Mouse (Mus musculus): ENCODE measurements around the gene Gmfb. TPM values are rescaled to one million over a fixed set of nuclear protein-coding genes. Genes with fewer than 3 reads are reported as not detected.

The Gmfb gene
- total and polyA plus RNA-seq, 3 experiments, result 7.5 to 33.8 (median 27.4) TPM

DNA sequence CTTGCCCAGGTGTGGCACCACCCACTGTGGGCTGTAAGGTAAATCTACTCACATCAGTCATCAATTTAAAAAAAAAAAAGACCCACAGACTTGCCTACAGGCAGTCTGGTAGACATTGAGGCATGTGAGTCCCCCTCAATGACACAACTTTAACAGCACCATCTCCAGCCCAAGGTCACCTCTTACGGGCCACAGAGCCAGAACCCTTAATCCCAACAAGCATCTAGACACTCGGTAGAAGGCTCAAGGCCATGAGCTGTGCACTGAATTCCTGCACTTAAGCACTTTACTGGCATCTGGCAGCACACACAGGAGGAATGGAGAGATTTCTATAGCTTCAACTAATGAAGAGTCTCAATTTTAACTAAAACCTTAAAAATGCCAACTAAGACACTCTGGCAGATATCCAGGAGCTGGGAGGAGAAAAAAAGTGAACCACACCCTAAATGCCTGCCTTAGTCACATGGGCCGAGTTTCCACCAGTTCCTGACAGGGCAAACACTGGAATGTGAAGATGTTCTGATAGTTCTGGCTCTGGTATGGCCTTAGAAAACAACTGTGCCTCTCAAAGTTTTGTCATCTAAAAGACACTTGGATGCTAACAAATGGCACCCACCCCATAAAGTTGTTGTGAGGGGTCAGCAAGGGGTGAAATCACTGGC lies 21.2 kb downstream of the Gmfb start:
- no peak for TF ChIP-seq CTCF (IDR thresholded peaks at IDR 0.05)
- no peak for TF ChIP-seq EP300 (IDR thresholded peaks at IDR 0.05; ENCODE audit: insufficient read depth, low read depth, low read length)
- Histone ChIP-seq H3K4me1 (ENCODE audit: control insufficient read depth, insufficient read depth, low read length) (0 out of 2 replicates have a peak, but pooled peaks cover 1% of the 10 kb centered on the region), H3K4me3 (no peak overlapping the region), H3K27me3 (ENCODE audit: control insufficient read depth, insufficient read depth, low read length) (no peaks in the 10 kb centered on the region), H3K36me3 (ENCODE audit: control insufficient read depth, insufficient read depth, low read length) (peaks cover 3% of the 10 kb centered on the region), H3K9ac (ENCODE audit: low read depth, low read length) (no peak overlapping the region), H3K79me2 (replicated peaks; ENCODE audit: control insufficient read depth, insufficient read depth, low read length) (no peaks in the 10 kb centered on the region), H3K27ac (no peak overlapping the region)
- 74% methylated on average over 3 of the region's 3 CpGs for WGBS
- intact Hi-C loops (cut with DNase I), result no loop called here
- DNase-seq, result no peak

DNA sequence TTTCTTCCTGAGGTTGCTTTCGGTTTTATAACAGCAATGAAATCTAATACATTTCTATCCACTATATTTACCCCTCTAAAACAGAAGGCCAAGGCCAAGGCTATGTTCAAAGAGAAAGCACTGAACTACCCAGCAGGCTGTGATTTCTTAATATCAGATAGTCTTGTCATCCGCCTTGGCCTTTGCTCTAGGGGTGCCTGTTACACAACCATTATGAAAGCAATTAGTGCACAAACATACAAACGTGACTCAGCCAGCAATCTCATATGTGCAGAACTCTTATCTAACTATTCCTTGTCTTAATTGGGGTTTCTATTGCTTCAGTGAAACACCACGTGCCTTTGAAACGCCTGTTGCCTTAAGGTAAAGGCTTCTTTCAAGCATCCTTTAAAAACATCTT lies 27.9 kb downstream of the Gmfb start:
- WGBS, result 88% methylated on average over 5 of the region's 5 CpGs

DNA sequence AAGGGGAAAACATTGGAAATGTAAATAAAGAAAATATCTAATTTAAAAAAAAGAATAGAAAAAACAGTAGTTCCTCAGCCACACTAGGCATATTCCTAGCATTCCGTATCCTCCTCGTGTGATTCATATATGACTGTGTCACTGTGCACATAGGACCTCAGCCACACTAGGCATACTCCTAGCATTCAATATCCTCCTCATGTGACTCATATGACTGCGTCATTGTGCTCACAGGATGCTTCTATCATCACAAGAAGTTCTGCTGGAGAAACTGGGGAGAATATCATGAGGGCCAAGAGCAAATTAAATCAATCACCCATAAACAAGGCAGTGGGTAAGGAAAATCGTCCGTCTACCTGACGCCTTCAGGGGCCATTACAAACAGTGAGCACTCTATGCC lies 31.3 kb downstream of the Gmfb start:
- H3K4me3 ChIP-seq, result no peak overlapping the region
- no peaks in the 10 kb centered on the region for H3K79me2 ChIP-seq (replicated peaks; ENCODE audit: control insufficient read depth, insufficient read depth, low read length)
- no peak overlapping the region for H3K9ac ChIP-seq (ENCODE audit: low read depth, low read length)
- no peak for DNase-seq
- H3K4me1 ChIP-seq (ENCODE audit: control insufficient read depth, insufficient read depth, low read length), result peaks cover 3% of the 10 kb centered on the region; the same call in 1 of the 2 replicates
- TF ChIP-seq POLR2A (IDR thresholded peaks at IDR 0.05; ENCODE audit: insufficient read depth, low read depth, low read length), result no peak
- TF ChIP-seq EP300 (IDR thresholded peaks at IDR 0.05; ENCODE audit: insufficient read depth, low read depth, low read length), result no peak
- no peak for TF ChIP-seq CTCF (IDR thresholded peaks at IDR 0.05)
- no peak overlapping the region for H3K27ac ChIP-seq
- 92% methylated on average over 6 of the region's 6 CpGs for WGBS
- no peaks in the 10 kb centered on the region; the same call in 1 of the 2 replicates for H3K36me3 ChIP-seq (ENCODE audit: control insufficient read depth, insufficient read depth, low read length)
- intact Hi-C loops (cut with DNase I), result no loop called here
- no peaks in the 10 kb centered on the region for H3K27me3 ChIP-seq (ENCODE audit: control insufficient read depth, insufficient read depth, low read length)

More for the DNA sequence above, 27.9 kb downstream of the Gmfb start:
- Histone ChIP-seq H3K27me3 (ENCODE audit: control insufficient read depth, insufficient read depth, low read length) (no peaks in the 10 kb centered on the region), H3K79me2 (replicated peaks; ENCODE audit: control insufficient read depth, insufficient read depth, low read length) (no peaks in the 10 kb centered on the region), H3K27ac (no peak overlapping the region), H3K9ac (ENCODE audit: low read depth, low read length) (no peak overlapping the region), H3K36me3 (ENCODE audit: control insufficient read depth, insufficient read depth, low read length) (no peaks in the 10 kb centered on the region), H3K4me1 (ENCODE audit: control insufficient read depth, insufficient read depth, low read length) (no peaks in the 10 kb centered on the region), H3K4me3 (no peak overlapping the region)
- DNase-seq, result no peak
- TF ChIP-seq CTCF (IDR thresholded peaks at IDR 0.05) (no peak), POLR2A (IDR thresholded peaks at IDR 0.05; ENCODE audit: insufficient read depth, low read depth, low read length) (no peak), EP300 (IDR thresholded peaks at IDR 0.05; ENCODE audit: insufficient read depth, low read depth, low read length) (no peak)
- intact Hi-C loops (cut with DNase I), result no loop called here

DNA sequence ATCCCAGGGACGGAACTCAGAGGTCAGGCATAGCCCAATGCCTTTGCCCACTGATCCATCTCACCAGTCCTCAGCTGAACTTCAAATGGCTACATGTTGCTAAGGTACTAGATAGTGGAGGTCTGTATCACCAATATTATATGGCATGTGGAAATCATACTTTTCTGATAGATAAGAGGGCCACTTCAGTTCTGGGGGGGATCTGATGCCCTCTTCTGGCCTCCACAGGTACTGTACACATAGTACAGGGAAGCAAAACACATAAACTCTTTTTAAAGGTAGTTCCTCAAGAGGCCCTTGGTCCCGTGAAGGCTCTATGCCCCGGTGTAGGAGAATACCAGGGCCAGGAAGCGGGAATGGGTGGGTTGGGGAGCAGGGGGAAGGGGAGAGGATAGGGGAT lies 31.7 kb downstream of the Gmfb start:
- WGBS, result 79% methylated on average over 4 of the region's 4 CpGs

DNA sequence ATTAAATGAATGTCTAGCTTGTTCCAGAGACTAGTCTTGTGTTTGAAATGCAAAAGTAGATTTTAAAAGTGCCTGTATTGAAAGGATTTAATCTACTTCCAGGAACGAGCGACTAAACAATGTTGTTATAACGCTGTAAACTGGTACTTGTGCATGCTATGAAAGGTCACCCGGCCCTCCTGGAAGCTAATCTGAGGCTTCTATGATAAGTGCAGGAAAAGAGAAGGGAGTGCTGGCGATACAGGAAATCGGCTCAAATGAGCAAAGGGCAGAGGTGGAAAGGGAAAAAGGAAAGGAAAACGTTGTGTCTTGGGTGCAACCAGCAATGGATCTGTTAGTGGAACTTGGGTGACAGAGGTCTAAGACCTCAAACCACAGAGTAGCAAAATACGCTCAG lies 33.5 kb downstream of the Gmfb start:
- Histone ChIP-seq H3K9ac (ENCODE audit: low read depth, low read length) (peak overlapping the region; percentile 19), H3K36me3 (ENCODE audit: control insufficient read depth, insufficient read depth, low read length) (no peaks in the 10 kb centered on the region; the same call in none of the 2 replicates), H3K27me3 (ENCODE audit: control insufficient read depth, insufficient read depth, low read length) (no peaks in the 10 kb centered on the region), H3K4me1 (ENCODE audit: control insufficient read depth, insufficient read depth, low read length) (peaks cover 3% of the 10 kb centered on the region; the same call in 1 of the 2 replicates), H3K27ac (peak overlapping the region; percentile 74), H3K4me3 (peak overlapping the region; percentile 83), H3K79me2 (replicated peaks; ENCODE audit: control insufficient read depth, insufficient read depth, low read length) (peaks cover 5% of the 10 kb centered on the region)
- no peak for TF ChIP-seq CTCF (IDR thresholded peaks at IDR 0.05)
- TF ChIP-seq POLR2A (IDR thresholded peaks at IDR 0.05; ENCODE audit: insufficient read depth, low read depth, low read length), result no peak
- TF ChIP-seq EP300 (IDR thresholded peaks at IDR 0.05; ENCODE audit: insufficient read depth, low read depth, low read length), result no peak
- 7% methylated on average over 8 of the region's 8 CpGs for WGBS
- DNase-seq, result no peak
- intact Hi-C loops (cut with DNase I), result loop anchor here (5.0 kb wide), 1 partner anchor 34 kb away; the partner anchor contains the start of gene Gmfb

More for the DNA sequence above, 31.7 kb downstream of the Gmfb start:
- Histone ChIP-seq H3K36me3 (ENCODE audit: control insufficient read depth, insufficient read depth, low read length) (no peaks in the 10 kb centered on the region; the same call in 1 of the 2 replicates), H3K4me3 (no peak overlapping the region), H3K4me1 (ENCODE audit: control insufficient read depth, insufficient read depth, low read length) (peaks cover 3% of the 10 kb centered on the region; the same call in 1 of the 2 replicates), H3K27ac (no peak overlapping the region), H3K79me2 (replicated peaks; ENCODE audit: control insufficient read depth, insufficient read depth, low read length) (peaks cover under 1% of the 10 kb centered on the region; the same call in 1 of the 2 replicates), H3K27me3 (ENCODE audit: control insufficient read depth, insufficient read depth, low read length) (no peaks in the 10 kb centered on the region), H3K9ac (ENCODE audit: low read depth, low read length) (no peak overlapping the region)
- no peak for TF ChIP-seq POLR2A (IDR thresholded peaks at IDR 0.05; ENCODE audit: insufficient read depth, low read depth, low read length)
- TF ChIP-seq CTCF (IDR thresholded peaks at IDR 0.05), result peak; percentile 53
- intact Hi-C loops (cut with DNase I), result no loop called here
- no peak for DNase-seq

DNA sequence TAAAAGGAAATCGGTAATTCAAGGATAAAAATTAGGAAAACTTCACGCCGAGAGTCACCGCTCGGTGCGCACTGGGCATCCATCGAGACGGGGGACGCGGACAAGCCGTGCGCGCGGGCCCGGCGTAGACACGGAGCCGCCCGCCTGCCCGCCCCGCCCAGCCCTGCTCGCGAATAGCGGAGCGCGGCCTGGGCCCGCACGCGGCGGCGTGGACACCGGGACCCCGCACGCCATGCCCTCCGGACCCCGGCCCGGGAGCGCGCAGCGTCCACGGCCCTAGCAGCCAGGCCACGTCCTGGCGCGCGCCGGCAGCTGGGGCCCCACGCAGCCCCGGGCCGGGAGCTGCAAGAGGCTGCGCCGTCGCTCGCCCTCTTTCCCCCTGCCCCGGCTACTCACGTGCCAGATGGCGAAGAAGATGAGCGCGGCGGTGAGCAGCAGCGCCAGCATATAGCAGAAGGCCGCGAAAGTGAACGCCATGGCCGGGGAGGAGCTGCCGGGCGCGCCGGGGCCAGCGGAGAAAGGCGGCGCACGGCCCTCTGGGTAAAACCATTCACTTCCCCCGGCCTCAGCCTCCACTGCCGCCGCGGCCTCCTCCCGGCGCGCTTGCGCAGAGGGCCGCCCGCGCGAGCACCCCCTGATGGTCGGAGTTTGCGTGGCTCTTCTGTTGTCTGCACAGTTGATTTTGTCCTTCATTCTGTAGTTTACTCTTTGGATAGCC lies 34.1 kb downstream of the Gmfb start, which contains the start of gene Cnih1:
Gene Cnih1 (minus strand): TSS at position 625 of the 718 bp plus-strand sequence.
- Histone ChIP-seq H3K79me2 (replicated peaks; ENCODE audit: control insufficient read depth, insufficient read depth, low read length) (peaks cover 5% of the 10 kb centered on the region), H3K27ac (peak within 1 kb of the TSS; percentile 74), H3K4me1 (ENCODE audit: control insufficient read depth, insufficient read depth, low read length) (peaks cover 3% of the 10 kb centered on the region; the same call in 1 of the 2 replicates), H3K27me3 (ENCODE audit: control insufficient read depth, insufficient read depth, low read length) (no peaks in the 10 kb centered on the region), H3K36me3 (ENCODE audit: control insufficient read depth, insufficient read depth, low read length) (no peaks in the 10 kb centered on the region; the same call in none of the 2 replicates), H3K9ac (ENCODE audit: low read depth, low read length) (peak within 1 kb of the TSS; percentile 87), H3K4me3 (peak within 1 kb of the TSS; percentile 83)
- under 1% methylated on average over 83 of the region's 86 CpGs for WGBS
- peak; percentile 92 to 96 for DNase-seq
- TF ChIP-seq CTCF (IDR thresholded peaks at IDR 0.05) (peak; percentile 96; the same call in 1 of the 2 replicates), EP300 (IDR thresholded peaks at IDR 0.05; ENCODE audit: insufficient read depth, low read depth, low read length) (no peak)
- intact Hi-C loops (cut with DNase I), result loop anchor here (5.0 kb wide), 1 partner anchor 34 kb away; the partner anchor contains the start of gene Gmfb
